Mouse (Mus musculus) kidney, postnatal 10 days (tissue): ENCODE data around the gene Mafb.
A peak's percentile ranks its signal among the peaks of the same experiment; 100 is the strongest.

Source experiments
- DNase-seq: peaks from one replicate; pipeline ENCODE4 v3.0.0; 2021; ENCODE audit warnings: mixed read lengths

Gene Mafb

DNA sequence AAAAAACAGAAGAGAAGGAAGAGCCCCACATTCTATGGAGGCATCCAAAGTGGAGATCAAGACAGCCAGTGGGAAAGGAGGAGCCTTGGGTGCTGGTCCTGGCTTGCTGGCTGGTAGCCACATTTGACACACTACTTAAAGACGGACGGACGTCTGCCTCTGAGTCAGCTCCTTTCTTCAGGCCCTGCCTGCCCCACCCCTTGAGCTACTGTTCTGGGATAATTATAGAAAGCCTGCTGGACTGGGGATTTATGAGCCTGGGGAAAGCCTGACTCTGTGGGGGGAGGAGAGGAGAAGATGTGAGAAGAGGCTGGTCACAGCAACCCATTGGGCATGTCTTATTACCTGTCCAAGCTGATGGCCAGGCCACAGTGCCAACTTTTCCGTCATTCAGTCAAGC, 45.0 kb downstream of the Mafb start:
- peak; percentile 38 for DNase-seq

DNA sequence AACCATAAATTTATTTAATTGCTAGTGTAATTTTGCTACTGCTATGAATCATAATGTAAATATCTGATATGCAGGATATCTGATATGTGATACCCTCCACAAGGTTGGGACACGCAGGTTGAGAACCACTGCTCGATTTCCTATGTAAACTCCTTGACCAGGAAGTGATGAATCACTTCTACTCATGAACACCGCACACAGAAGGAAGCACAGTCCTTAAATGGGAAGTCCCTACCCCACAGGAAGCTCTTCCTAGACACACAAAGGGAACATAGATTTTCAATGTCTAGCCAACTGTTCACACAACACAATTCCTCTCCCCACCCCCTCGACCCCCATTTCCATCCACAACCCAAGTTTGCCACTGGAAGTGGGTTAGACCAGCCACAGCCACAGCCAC, 48.6 kb downstream of the Mafb start:
- DNase-seq: no peak
